Mouse (Mus musculus) thymus, adult 2 months (tissue): ENCODE measurements around the gene Mecom. TPM values are rescaled to one million over a fixed set of nuclear protein-coding genes. Genes with fewer than 3 reads are reported as not detected.

Experiments used
- DNase-seq: peaks from one replicate; pipeline ENCODE4 v3.0.0; 2021
- H3K27ac ChIP-seq: fragments of 200-500 bp; 2 replicates; pipeline ENCODE4 v1.5.1; 2012; ENCODE audit warnings: low read length, control low read depth; ENCODE audit not compliant: control insufficient read depth, insufficient read depth
- H3K27me3 ChIP-seq: fragments of 200-500 bp; 2 replicates; pipeline ENCODE4 v1.6.1; 2012; ENCODE audit warnings: mild to moderate bottlenecking, low read length, moderate library complexity, mixed read lengths; ENCODE audit not compliant: control insufficient read depth, insufficient read depth
- H3K36me3 ChIP-seq: fragments of 200-500 bp; 2 replicates; pipeline ENCODE4 v1.6.1; 2012; ENCODE audit warnings: mild to moderate bottlenecking, low read length, moderate library complexity; ENCODE audit not compliant: control insufficient read depth, insufficient read depth
- H3K4me1 ChIP-seq: fragments of 200-500 bp; replicated peaks from 2 replicates; pipeline ENCODE4 v1.6.1; 2012; ENCODE audit warnings: low read length; ENCODE audit not compliant: control insufficient read depth, insufficient read depth
- H3K4me3 ChIP-seq: fragments of 200-500 bp; 2 replicates; pipeline ENCODE4 v1.5.1; 2012; ENCODE audit warnings: mild to moderate bottlenecking, low read length, control low read depth, moderate library complexity; ENCODE audit not compliant: control insufficient read depth, insufficient read depth
- CTCF ChIP-seq: fragments of 200-500 bp; IDR thresholded peaks from 2 replicates; pipeline ENCODE4 v1.5.1; 2012; ENCODE audit warnings: mild to moderate bottlenecking, control low read depth, low read length, moderate library complexity, borderline replicate concordance; ENCODE audit not compliant: control insufficient read depth, poor library complexity, insufficient read depth; ENCODE audit errors: extremely low read depth
- POLR2A ChIP-seq: fragments of 200-500 bp; IDR thresholded peaks from 2 replicates; pipeline ENCODE4 v1.6.1; 2012; ENCODE audit warnings: mild to moderate bottlenecking, low read length, control low read depth, moderate library complexity; ENCODE audit not compliant: control insufficient read depth, poor library complexity, insufficient read depth; ENCODE audit errors: extremely low read depth
- WGBS: fragments of 180-500 bp; shearing (Covaris S2); methylation state at CpG from one replicate; pipeline ENCODE4 v1.1.7; 2018; 5-methylcytosine and 5-hydroxymethylcytosine counted together
- polyA plus RNA-seq: library from polyadenylated mRNA; depleted of rRNA; stranded (reverse); fragments of >200 nt; gene quantifications from 2 replicates; pipeline ENCODE4 v1.2.3, GENCODE M21; 2012

The Mecom gene
- polyA plus RNA-seq, 1 experiment: 0.92 TPM

- Histone ChIP-seq H3K27ac (no peak overlapping the region), H3K4me1 (no peaks in the 10 kb centered on the region), H3K36me3 (no peaks in the 10 kb centered on the region), H3K27me3 (no peaks in the 10 kb centered on the region), H3K4me3 (no peak overlapping the region)
- DNase-seq: no peak
- TF ChIP-seq CTCF: no peak
- no peak for TF ChIP-seq POLR2A
- WGBS: 97% methylated on average over 4 of the region's 4 CpGs
Observed at GRCm38 (mm10) chr3:30248656-30249384, 299.0 kb downstream of the Mecom start.

DNA sequence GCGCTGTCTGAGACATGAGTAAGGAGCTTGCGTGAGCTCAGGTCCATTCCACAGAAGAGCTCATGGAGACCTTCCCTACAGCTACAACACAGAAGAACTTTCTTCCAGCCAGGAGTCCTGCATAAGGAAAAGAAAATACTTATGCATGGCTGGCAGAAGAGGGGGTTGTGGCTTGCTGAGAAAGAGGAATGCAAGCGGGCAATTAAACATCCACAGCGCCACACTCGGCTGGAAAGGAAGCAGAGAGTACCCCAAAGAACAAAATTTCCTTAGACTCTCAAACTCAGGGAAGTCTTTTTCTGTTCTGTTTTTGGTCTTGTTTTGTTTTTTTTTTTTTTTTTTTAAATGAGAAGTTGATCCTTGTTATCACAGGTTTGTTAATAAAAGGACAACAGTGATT lies 300.6 kb downstream of the Mecom start:
- Histone ChIP-seq H3K4me1 (no peaks in the 10 kb centered on the region), H3K36me3 (no peaks in the 10 kb centered on the region), H3K4me3 (no peak overlapping the region), H3K27ac (no peak overlapping the region), H3K27me3 (no peaks in the 10 kb centered on the region)
- TF ChIP-seq CTCF: no peak
- TF ChIP-seq POLR2A: no peak
- WGBS: 88% methylated on average over 5 of the region's 5 CpGs
- DNase-seq: no peak

- WGBS: 81% methylated on average over 12 of the region's 12 CpGs
- H3K27ac ChIP-seq: no peak overlapping the region
- TF ChIP-seq POLR2A (no peak), CTCF (no peak)
- no peak for DNase-seq
- no peak overlapping the region for H3K4me3 ChIP-seq
- no peaks in the 10 kb centered on the region for H3K27me3 ChIP-seq
- no peaks in the 10 kb centered on the region for H3K36me3 ChIP-seq
- no peaks in the 10 kb centered on the region for H3K4me1 ChIP-seq
Observed at GRCm38 (mm10) chr3:30246431-30247041, 301.3 kb downstream of the Mecom start.

GRCm38 (mm10) chr3:30245950-30246349 lies 301.9 kb downstream of the Mecom start:
- H3K27ac ChIP-seq: no peak overlapping the region
- TF ChIP-seq POLR2A (no peak), CTCF (no peak)
- no peaks in the 10 kb centered on the region for H3K36me3 ChIP-seq
- 98% methylated on average over 5 of the region's 5 CpGs for WGBS
- no peaks in the 10 kb centered on the region for H3K27me3 ChIP-seq
- H3K4me1 ChIP-seq: no peaks in the 10 kb centered on the region
- DNase-seq: no peak
- H3K4me3 ChIP-seq: no peak overlapping the region

DNA sequence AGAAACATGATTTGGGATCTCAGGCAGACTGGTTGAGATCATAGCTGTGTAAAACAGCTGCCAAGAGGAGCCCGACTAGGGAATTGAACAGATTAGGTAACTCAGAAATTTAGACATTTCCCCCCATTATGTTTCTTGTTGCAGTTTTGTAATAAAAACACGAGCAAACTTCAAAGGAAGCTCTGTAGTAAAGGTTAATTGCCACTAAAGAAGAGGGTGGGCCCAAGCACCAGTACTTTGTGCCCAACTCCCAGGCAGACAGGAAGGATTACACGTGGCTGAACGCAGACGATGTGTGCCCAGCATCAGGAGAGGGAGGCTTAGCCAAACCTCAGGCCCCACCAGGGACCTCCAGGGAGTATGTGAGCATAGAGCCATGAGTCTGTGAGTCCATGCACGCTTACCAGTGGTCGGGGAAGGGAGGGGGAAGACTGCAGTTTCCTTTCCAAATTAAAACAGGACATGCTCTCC lies 303.4 kb downstream of the Mecom start:
- H3K4me1 ChIP-seq: no peaks in the 10 kb centered on the region
- H3K27ac ChIP-seq: no peak overlapping the region
- DNase-seq: no peak
- H3K36me3 ChIP-seq: no peaks in the 10 kb centered on the region
- no peak overlapping the region for H3K4me3 ChIP-seq
- TF ChIP-seq POLR2A (no peak), CTCF (no peak)
- 74% methylated on average over 7 of the region's 7 CpGs for WGBS
- H3K27me3 ChIP-seq: no peaks in the 10 kb centered on the region

DNA sequence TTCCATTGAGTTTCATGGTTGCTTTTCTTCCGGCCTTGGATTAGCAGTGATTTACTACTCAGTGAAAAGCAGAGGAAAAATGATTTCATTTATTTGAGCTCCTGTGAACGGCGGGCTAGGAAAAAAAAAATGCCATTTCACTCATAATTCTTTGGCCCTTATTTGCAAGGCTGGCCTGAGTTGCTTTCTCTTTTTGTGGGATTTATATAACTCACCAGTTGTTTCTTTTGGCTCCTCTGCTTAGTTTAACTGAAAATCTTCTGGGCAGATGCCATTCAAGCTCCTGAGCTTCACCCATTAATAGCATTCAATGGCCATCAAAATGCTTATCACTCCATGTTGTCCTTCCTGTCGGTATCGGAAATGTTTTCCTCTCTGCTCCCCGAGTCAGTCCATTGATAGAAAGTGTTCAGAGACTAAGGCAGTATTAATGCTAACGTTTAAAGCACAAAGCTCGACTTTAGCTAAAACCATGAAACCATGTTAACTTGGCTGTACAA lies 304.0 kb downstream of the Mecom start:
- no peak for DNase-seq
- TF ChIP-seq CTCF (no peak), POLR2A (no peak)
- WGBS: 89% methylated on average over 8 of the region's 8 CpGs
- H3K27ac ChIP-seq: no peak overlapping the region
- H3K4me3 ChIP-seq: no peak overlapping the region
- no peaks in the 10 kb centered on the region for H3K27me3 ChIP-seq
- H3K4me1 ChIP-seq: no peaks in the 10 kb centered on the region
- H3K36me3 ChIP-seq: no peaks in the 10 kb centered on the region

- Histone ChIP-seq H3K27ac (no peak overlapping the region), H3K27me3 (no peaks in the 10 kb centered on the region), H3K4me3 (no peak overlapping the region), H3K36me3 (no peaks in the 10 kb centered on the region), H3K4me1 (no peaks in the 10 kb centered on the region)
- DNase-seq: no peak
- TF ChIP-seq POLR2A: no peak
- no peak for TF ChIP-seq CTCF
- 74% methylated on average over 1 of the region's 1 CpGs for WGBS
Observed at GRCm38 (mm10) chr3:30239416-30239815, 308.4 kb downstream of the Mecom start.
